Mouse (Mus musculus): ENCODE results near the gene Sufu. TPM values are rescaled to one million over a fixed set of nuclear protein-coding genes. Genes with fewer than 3 reads are reported as not detected.

The Sufu gene
- total RNA-seq (2012; rRNA removed): 11.4 and 13.7 TPM in 2 replicates
- 10 to 100 TPM in 1 of 2 experiments, not detected in 1; 42.5 TPM for polyA plus RNA-seq (2012; ENCODE audit: insufficient read depth in 1 of 2, insufficient read length in 2 of 2, low read depth in 1 of 2, low replicate concordance in 2 of 2, missing spikeins in 1 of 2)

- peak; percentile 100 for DNase-seq (ENCODE audit: low read depth, low spot score)
- H3K27me3 ChIP-seq (ENCODE audit: control insufficient read depth in 1 of 2, insufficient read depth in 2 of 2, low read length in 2 of 2): no peaks in the 10 kb centered on the region
- H3K9me3 ChIP-seq (replicated peaks; ENCODE audit: insufficient read depth, low read length): no peaks in the 10 kb centered on the region
- peaks cover 0 to 16% of the 10 kb centered on the region in 2 experiments; a peak in 3 of 4 replicates for H3K4me1 ChIP-seq (ENCODE audit: control insufficient read depth in 1 of 2, insufficient read depth in 2 of 2, low read length in 2 of 2)
- peak within 1 kb of the TSS; percentile 92 for H3K9ac ChIP-seq (ENCODE audit: control insufficient read depth, low read depth, low read length, poor library complexity, severe bottlenecking)
- peaks cover under 1 to 13% of the 10 kb centered on the region in 2 experiments for H3K36me3 ChIP-seq (ENCODE audit: control insufficient read depth in 1 of 2, insufficient read depth in 2 of 2, low read length in 2 of 2)
- peaks cover 49% of the 10 kb centered on the region for H3K79me2 ChIP-seq (ENCODE audit: control insufficient read depth, insufficient read depth, low read length, poor library complexity)
- peak within 1 kb of the TSS; percentile 61 for H3K27ac ChIP-seq (ENCODE audit: control insufficient read depth, low read depth, low read length)
- peak within 1 kb of the TSS; percentile 80 to 95 for H3K4me3 ChIP-seq (ENCODE audit: control insufficient read depth in 1 of 2, insufficient read depth in 1 of 2, low read depth in 2 of 2, low read length in 2 of 2)
- TF ChIP-seq MAZ (IDR thresholded peaks at IDR 0.05; ENCODE audit: low read depth, low read length) (peak; percentile 76; the same call in 1 of the 2 replicates), NRF1 (IDR thresholded peaks at IDR 0.05; ENCODE audit: insufficient read depth, low read depth, low read length, poor library complexity, severe bottlenecking) (peak; percentile 95), POLR2A (IDR thresholded peaks at IDR 0.05; ENCODE audit: control insufficient read depth in 1 of 2, insufficient read depth in 1 of 2, low read depth in 1 of 2, low read length in 2 of 2, poor library complexity in 1 of 2) (peak; percentile 96 to 97), CHD1 (IDR thresholded peaks at IDR 0.05; ENCODE audit: low read depth, low read length) (peak; percentile 53; the same call in 1 of the 2 replicates), GATA1 (IDR thresholded peaks at IDR 0.05; ENCODE audit: low read depth, low read length) (no peak), POLR2AphosphoS2 (IDR thresholded peaks at IDR 0.05; ENCODE audit: low read length) (peak; percentile 89), MYB (IDR thresholded peaks at IDR 0.05; ENCODE audit: low read depth, low read length) (no peak), NELFE (IDR thresholded peaks at IDR 0.05; ENCODE audit: low read depth, low read length) (peak; percentile 93), SIN3A (IDR thresholded peaks at IDR 0.05; ENCODE audit: low read length) (peak; percentile 85), BHLHE40 (IDR thresholded peaks at IDR 0.05; ENCODE audit: borderline replicate concordance, low read depth, low read length) (no peak), MYC (IDR thresholded peaks at IDR 0.05; ENCODE audit: low read depth, low read length) (peak; percentile 70; the same call in 1 of the 2 replicates), ZNF384 (IDR thresholded peaks at IDR 0.05; ENCODE audit: low read depth, low read length) (peak; percentile 9; the same call in 1 of the 2 replicates), POLR2AphosphoS5 (IDR thresholded peaks at IDR 0.05; ENCODE audit: borderline replicate concordance, low read depth, low read length) (no peak), MEF2A (IDR thresholded peaks at IDR 0.05; ENCODE audit: extremely low read depth, insufficient replicate concordance, low read depth, low read length, poor library complexity, severe bottlenecking) (no peak), KAT2A (conservative IDR thresholded peaks at IDR 0.05; ENCODE audit: low read depth, low read length) (no peak; the same call in 1 of the 2 replicates), CTCF (IDR thresholded peaks at IDR 0.05 in 2 of 3, conservative IDR thresholded peaks at IDR 0.05 in 1 of 3; ENCODE audit: control insufficient read depth in 1 of 3, insufficient read depth in 1 of 3, low read depth in 2 of 3, low read length in 3 of 3, poor library complexity in 1 of 3, severe bottlenecking in 1 of 3) (peak; percentile 82 to 97 (median 83)), ETS1 (IDR thresholded peaks at IDR 0.05; ENCODE audit: low read depth, low read length) (no peak; the same call in 1 of the 2 replicates), TCF12 (IDR thresholded peaks at IDR 0.05; ENCODE audit: low read depth, low read length) (peak; percentile 75), EP300 (IDR thresholded peaks at IDR 0.05; ENCODE audit: low read depth in 1 of 2, low read length in 2 of 2) (no peak; a peak in 1 of 4 replicates), ZKSCAN1 (IDR thresholded peaks at IDR 0.05; ENCODE audit: low read depth, low read length) (no peak), UBTF (IDR thresholded peaks at IDR 0.05; ENCODE audit: borderline replicate concordance, insufficient read depth, low read depth, low read length) (peak; percentile 69; the same call in 1 of the 2 replicates), TBP (IDR thresholded peaks at IDR 0.05; ENCODE audit: low read depth, low read length) (peak; percentile 89), ELF1 (IDR thresholded peaks at IDR 0.05; ENCODE audit: low read depth, low read length) (peak; percentile 47), TAL1 (IDR thresholded peaks at IDR 0.05; ENCODE audit: low read length) (no peak), ZC3H11A (IDR thresholded peaks at IDR 0.05; ENCODE audit: low read depth, low read length) (peak; percentile 71), SMC3 (IDR thresholded peaks at IDR 0.05; ENCODE audit: low read depth, low read length) (peak; percentile 81), JUND (IDR thresholded peaks at IDR 0.05; ENCODE audit: low read depth, low read length) (no peak), RAD21 (IDR thresholded peaks at IDR 0.05; ENCODE audit: low read depth, low read length) (peak; percentile 84), HCFC1 (IDR thresholded peaks at IDR 0.05; ENCODE audit: low read depth, low read length) (peak; percentile 87), CHD2 (IDR thresholded peaks at IDR 0.05; ENCODE audit: low read length) (0 out of 2 replicates have a peak, but pooled peaks have one; percentile 20), GABPA (IDR thresholded peaks at IDR 0.05; ENCODE audit: low read depth, low read length) (no peak), MAX (IDR thresholded peaks at IDR 0.05; ENCODE audit: low read length) (peak; percentile 66), RCOR1 (IDR thresholded peaks at IDR 0.05; ENCODE audit: low read depth, low read length) (no peak), MAFK (IDR thresholded peaks at IDR 0.05; ENCODE audit: borderline replicate concordance, low read depth, low read length) (no peak), ZMIZ1 (IDR thresholded peaks at IDR 0.05; ENCODE audit: low read depth, low read length) (peak; percentile 77; the same call in 1 of the 2 replicates)
Observed at GRCm38 (mm10) chr19:46396686-46397435, at the start of gene Sufu. Gene Sufu, plus strand, starts transcription at chr19:46396896.
